Mouse (Mus musculus) adrenal gland, postnatal 10 days (tissue): Measurements from ENCODE around the gene 1700080E11Rik. TPM values are rescaled to one million over a fixed set of nuclear protein-coding genes. Genes with fewer than 3 reads are reported as not detected.
"Not testable (repeated sequence)": the region's sequence is repeated elsewhere in the genome, so short reads cannot be mapped to it uniquely, and the experiment has no call there.

Source experiments
- DNase-seq: peaks from one replicate; pipeline ENCODE4 v3.0.0; 2021; ENCODE audit warnings: mixed read lengths
- long read RNA-seq, 2 experiments: library from polyadenylated mRNA; stranded (forward); transcript quantifications; one replicate each; pipeline ENCODE4 v2.0.0; 2021
- total RNA-seq, 2 experiments: library from RNA; stranded (reverse); gene quantifications; 2 replicates each; pipeline ENCODE4 v1.2.3; 2021

The 1700080E11Rik gene
- total RNA-seq: not detected
- long read RNA-seq, experiment 1: 0 reads
- long read RNA-seq, experiment 2: 0 reads

DNA sequence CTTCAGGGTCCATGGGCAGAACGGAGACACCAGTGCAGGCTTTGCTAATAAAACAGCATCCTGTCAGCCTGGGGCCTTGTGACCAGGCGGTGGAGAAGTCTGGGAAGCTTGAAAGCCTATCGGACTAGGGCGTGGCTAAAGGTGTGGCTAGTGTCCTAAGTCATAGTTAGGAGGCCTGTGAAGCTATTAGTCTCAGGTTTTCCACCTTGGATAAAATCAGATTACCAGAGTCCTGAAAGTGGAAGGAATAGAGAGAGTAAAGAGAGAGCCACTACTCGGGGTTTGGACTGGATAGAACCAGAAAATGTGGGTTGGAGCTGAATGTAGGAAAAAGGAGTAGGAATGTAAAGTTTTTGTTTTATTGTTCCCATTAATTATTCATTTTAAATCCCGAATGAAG lies at the start of gene 1700080E11Rik:
Gene 1700080E11Rik, minus strand, starts transcription at position 101 of the 400 bp plus-strand sequence.
- no peak for DNase-seq

DNA sequence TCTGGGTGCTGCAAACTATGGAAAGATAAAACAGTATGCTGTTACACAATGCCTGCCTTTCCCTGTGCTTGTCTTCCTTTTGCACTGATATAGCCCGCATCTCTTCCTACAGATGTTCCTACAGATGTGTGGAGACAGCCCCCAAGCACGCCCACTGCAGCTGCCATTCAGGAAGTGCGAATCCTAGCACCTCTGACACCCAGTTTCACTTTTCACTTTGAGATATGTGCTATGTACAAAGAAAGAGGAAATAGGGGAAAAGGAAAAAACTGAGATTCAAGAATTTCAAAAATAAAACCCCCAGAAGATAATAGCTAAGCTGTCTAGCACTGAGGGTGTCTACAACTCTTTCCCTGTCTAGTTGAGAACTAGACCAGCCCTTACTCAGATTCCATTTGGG lies 41.8 kb upstream of the 1700080E11Rik start:
- DNase-seq: no peak

DNA sequence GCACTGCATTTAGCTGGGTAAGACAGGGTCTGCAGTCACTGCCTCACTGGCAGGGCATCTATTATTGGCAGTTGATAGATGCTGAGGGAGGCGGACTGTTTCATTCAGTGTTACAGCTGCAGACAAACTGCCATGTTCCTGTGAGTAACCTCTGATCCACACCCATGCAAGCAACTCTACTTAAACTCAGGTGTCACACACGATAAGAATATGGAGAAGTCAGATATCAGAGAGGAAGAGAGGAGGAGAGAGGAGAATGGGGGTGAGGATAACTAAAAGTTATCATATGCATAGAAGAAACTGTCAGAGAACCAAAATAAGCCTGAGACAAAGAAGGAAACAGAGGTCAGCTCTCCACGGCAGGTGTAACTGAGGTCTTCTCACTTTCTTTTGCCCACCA lies 37.5 kb upstream of the 1700080E11Rik start:
- no peak for DNase-seq

DNA sequence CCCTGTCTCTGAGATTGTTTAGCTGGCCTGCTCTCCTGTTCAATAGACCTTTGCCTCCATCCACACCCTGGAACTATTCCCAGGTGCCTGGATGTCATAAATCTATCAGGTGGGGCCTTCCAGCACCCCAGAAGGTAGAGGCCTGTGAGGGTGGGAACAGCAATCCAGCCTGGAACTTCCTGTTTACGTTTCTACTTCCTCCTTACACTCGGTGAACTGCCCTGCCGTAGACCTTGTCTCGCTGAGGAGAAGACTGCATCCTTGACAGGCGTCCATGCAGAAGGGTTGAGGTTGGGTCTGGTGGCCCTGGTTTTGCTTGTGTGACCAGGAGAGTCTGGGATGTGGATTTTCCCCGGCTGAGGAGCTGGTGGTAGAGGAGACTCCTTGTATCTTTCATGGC lies 5.7 kb downstream of the 1700080E11Rik start:
- DNase-seq: no peak

DNA sequence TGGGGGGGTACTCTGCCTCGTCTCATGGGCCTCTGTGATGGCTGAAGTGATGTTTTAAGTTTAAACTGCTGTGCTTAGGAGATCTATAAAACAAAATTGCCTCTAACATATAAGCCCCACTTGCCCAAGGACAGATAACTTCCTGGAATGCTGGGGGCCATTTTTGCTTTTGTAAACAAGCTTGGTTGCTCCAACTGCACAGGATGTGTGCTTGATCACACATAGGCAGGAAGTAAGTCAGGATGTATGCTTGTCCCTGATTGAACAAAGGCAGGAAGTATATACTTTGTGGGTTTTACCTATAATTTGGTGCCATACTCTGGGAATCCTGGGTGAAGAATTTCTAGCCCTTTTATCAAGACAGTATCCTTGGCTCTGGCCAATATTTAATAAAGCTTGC lies 8.5 kb downstream of the 1700080E11Rik start:
- DNase-seq: no peak

DNA sequence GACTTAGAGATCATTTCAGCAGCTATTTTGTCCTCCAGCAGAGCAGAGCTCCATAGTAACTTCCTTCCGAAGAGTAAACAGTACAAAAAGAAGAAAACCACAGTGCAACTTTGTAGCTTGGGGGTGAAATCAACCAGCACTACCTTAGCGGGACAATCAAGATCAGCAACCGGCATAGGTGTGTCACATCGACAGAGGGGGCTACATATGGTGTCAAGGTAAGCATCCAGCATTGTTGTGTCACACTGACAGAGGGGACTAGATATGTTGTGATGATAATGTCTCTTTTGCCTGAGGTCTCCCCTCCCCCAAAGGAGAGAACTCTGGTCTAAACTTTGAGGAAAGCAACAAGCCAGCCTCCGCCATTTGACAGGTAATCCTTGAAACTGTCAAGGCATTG lies 10.4 kb downstream of the 1700080E11Rik start:
- DNase-seq: no peak

DNA sequence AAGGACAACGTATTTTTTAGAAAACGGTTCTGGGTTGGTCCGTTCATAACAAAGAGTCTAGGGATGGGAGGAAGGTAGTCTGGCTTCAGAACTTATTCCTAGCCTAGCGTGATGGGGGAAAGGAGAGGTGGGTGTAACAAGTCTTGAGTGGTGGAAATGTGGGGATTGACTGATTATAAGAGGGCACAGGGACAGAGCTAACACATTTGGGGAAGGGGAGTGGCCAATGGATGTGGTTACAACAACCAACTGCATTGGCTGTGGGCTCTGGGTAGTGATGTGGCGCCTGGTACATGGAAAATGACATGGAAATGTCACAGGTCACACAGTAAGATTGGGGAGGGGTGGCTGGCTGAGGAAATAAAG lies 12.9 kb downstream of the 1700080E11Rik start:
- DNase-seq: no peak

DNA sequence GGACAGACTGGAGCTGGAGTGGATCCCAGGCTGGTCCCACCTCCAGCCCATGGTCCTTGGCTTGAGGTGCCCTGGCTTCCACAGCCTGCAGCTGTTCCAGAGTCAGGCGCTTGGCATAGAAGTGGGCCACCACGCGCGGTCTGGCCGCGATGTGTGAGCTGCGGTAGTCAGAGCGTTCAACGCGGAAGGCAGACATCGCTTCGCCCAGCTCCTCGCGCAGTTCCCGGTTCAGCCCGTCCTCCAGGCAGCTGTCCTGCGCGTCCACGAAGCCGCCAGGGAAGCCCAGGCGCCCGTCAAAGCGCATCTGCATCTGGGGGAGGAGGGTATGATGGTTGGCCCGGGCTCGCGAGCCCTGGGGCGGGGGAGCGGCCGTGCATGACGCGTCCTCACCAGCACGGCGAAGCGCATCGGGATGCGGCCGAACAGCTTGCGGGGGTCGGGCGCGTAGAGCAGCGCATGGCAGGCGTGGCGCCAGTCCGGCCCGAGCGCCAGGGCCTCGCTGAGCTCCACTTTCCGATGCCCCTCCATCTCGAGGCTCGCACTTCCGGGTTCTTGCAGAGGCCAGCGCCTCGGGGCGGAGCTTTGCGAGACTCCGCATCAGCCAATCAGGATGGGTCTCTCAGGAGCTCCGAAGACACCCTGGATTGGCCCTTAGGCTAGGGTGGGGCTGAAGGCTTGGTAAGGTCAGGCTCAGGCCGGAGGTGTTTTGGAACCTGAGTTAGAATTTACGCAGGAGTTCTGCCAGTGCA lies 13.5 kb downstream of the 1700080E11Rik start, which contains the start of gene Nudt16:
Gene Nudt16, minus strand, starts transcription at position 572 of the 749 bp plus-strand sequence.
- DNase-seq: peak; percentile 92

DNA sequence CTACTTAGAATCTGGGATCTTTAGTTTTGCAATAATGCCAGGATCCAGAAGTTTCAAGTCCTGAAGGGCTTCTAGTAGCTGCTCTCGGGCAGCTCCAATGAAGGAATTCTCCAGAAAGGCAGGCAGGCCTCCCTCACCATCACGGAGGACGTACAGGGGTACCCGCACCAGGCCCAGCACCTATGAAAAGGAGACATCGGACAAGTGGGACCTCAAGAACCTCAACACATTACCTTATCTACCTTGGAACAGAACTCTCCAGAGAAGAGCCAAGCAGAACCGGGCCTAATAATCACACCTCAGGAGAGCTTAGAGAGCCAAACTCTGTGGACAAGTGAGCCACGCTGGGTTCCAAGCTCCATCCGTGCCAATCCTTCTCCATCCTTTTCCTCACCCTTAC lies 14.6 kb downstream of the 1700080E11Rik start:
- DNase-seq: no peak

DNA sequence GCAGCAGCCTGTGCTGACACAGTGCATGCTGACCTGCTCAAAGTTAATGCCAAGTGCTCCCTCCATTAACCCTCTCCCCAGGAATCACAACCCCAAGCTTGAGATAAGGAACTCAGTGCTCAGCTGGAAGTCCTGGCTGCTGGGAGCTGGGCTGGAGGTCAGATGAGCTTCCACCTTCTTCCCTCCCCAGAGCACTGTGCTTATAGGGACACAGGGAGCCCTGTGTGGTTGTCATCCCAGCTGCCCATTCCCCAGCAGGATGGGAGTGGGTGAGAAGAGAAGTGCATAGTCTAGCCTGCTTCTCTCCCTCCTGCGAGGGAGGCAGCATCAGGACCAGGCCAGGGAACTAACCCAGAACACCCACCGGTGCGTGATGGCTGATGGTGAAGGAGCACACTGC lies 19.7 kb downstream of the 1700080E11Rik start:
- DNase-seq: not testable (repeated sequence)

DNA sequence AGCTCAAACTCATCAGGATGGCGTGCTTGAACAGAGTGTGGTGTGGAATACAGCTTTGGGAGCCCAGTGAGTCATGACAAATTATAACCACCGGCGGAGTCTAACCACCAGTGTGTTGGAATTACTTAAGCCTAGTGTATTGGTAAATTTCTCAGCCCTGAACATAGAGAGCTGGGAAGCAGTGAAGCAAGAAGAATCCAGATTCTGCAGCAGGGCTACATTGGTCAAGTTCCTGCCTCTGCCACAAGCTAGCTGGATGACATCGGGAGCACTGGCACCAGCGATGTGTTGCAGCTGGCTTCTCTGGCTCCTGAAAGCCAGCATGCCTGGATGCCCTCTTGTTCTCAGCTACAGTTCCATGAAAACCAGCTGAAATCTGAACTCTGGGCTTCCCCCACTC lies 41.0 kb downstream of the 1700080E11Rik start:
- no peak for DNase-seq

DNA sequence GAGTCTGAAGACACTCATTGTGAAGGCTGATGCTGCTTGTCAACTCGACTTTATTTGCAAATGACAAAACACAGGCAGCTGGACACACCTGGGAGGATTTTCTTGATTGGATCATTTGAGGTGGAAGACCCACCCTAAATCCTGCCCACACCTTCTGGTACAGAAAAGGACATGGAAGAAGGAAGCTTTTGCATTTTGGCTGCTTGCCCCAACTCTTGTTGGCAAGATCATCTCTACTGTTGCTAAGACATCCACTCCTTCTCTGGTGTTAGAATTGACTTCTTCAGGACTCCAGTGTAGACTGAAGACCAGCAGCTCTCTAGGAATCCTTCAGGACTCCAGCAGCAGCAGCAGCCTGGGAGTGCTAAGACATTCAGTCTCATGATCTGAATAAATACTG lies 43.0 kb downstream of the 1700080E11Rik start:
- DNase-seq: no peak

DNA sequence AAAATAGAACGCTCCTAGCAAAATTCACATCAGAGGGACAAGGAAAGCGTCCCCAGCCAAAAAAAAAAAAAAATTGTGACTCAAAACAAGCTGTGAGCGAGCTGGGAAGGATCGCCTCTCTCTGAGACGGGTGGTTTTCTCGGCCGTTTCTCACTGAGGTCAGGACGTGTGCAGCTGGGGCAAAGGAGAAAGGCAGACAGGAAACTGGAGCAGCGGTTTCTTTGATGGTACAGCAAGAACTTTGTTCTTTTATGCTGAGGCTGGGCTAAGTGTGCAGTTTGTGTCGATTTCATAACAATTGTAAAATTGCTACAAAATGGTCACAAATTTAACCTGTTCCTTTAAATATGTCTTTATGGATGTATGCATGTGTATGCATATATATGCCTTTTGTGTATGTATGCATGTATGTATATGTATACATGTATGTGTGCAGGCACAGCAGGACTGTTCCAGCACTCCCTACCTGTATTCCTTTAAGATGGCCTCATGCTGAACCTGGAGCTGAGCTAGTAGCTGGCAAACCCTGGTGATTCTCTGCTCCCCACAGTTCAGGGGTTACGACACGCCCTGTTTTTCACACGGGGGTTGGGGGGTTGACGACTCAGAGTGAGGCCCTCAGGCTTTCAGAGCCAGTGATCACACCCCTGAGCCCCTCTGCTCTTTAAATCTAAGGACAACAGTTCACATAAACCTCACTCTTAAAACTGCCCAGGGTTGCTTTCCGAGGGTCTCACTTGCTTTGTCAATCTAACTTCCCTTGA lies 43.9 kb downstream of the 1700080E11Rik start:
- no peak for DNase-seq

Other genes with a start within 250 kb of the 1700080E11Rik start
- gene Mrpl3, start 91.9 kb downstream of the 1700080E11Rik start, total RNA-seq: 100 to 1,000 TPM; 127 to 134 TPM
- gene Nudt16, start 13.3 kb downstream of the 1700080E11Rik start, total RNA-seq: 10 to 100 TPM; 15.3 to 16.2 TPM